ENCODE assay signal across 9 mouse cellular contexts in genomic region chr2:35662738-35663550, GRCm38 (mm10).
DNase-seq lines count a peak whose midpoint lies in the region; ATAC-seq and TF ChIP-seq lines count a peak whose summit lies in the region.
"Had no signal": no experiment of that assay in that cellular context is flagged by ENCODE, and none has a peak within 500 bp of the region (broad histone marks: within the 10 kb centered on the region; RNA-seq: fewer than 3 reads in every experiment).

No protein-coding gene starts in this region.

- H3K9me3 ChIP-seq in heart, embryonic 12.5 days (replicated peaks), result no peaks in the 10 kb centered on the region
- no peaks in the 10 kb centered on the region for H3K9me3 ChIP-seq in ES-E14 (ENCODE audit: control insufficient read depth, insufficient read depth, low read depth, low read length)
- H3K9me3 ChIP-seq in forebrain, embryonic 16.5 days (ENCODE audit: control insufficient read depth, low read length), result no peaks in the 10 kb centered on the region
- no peaks in the 10 kb centered on the region for H3K9me3 ChIP-seq in lung, postnatal 0 days (ENCODE audit: low read length)

- peaks cover 66% of the 10 kb centered on the region for H3K4me1 ChIP-seq in heart, embryonic 12.5 days (replicated peaks)
- peaks cover 7 to 27% of the 10 kb centered on the region in 2 experiments; a peak in 3 of 4 replicates for H3K4me1 ChIP-seq in ES-E14 (ENCODE audit: control insufficient read depth in 2 of 2, insufficient read depth in 2 of 2, low read length in 2 of 2, poor library complexity in 1 of 2)
- peaks cover 45% of the 10 kb centered on the region for H3K4me1 ChIP-seq in forebrain, embryonic 16.5 days (replicated peaks; ENCODE audit: control insufficient read depth, insufficient read depth, low read length)
- peaks cover 23% of the 10 kb centered on the region; the same call in 1 of the 2 replicates for H3K4me1 ChIP-seq in lung, postnatal 0 days (ENCODE audit: insufficient read depth, low read depth, low read length)

- H3K4me2 ChIP-seq in heart, embryonic 12.5 days, result peak overlapping the region; percentile 99
- peak overlapping the region; percentile 87 for H3K4me2 ChIP-seq in forebrain, embryonic 16.5 days (ENCODE audit: low read length)
- H3K4me2 ChIP-seq in lung, postnatal 0 days (replicated peaks; ENCODE audit: low read depth, low read length), result peak overlapping the region; percentile 95

- DNase-seq in heart, postnatal 4 days, result no peak
- no peak for DNase-seq in ES-E14 (ENCODE audit: low read depth, low spot score)
- peak; percentile 59 for DNase-seq in lung, postnatal 0 days (ENCODE audit: low spot score)
- peak; percentile 52 for DNase-seq in testis, postnatal 10 days (ENCODE audit: low spot score)
- no peak for DNase-seq in layer of hippocampus, postnatal 14 days (ENCODE audit: low spot score in 2 of 2)

- no peak for ATAC-seq in heart, embryonic 12.5 days (ENCODE audit: insufficient number of reproducible peaks, low FRiP score)
- peak; percentile 13; the same call in 1 of the 2 replicates for ATAC-seq in forebrain, embryonic 16.5 days
- no peak for ATAC-seq in lung, postnatal 0 days
- no peak for ATAC-seq in megakaryocyte-erythroid progenitor cell, adult 5-6 weeks (replicated peaks; ENCODE audit: low FRiP score, low TSS enrichment, poor library complexity, severe bottlenecking)

- H3K27ac ChIP-seq in heart, embryonic 12.5 days (ENCODE audit: poor library complexity, severe bottlenecking), result no peak overlapping the region
- no peak overlapping the region for H3K27ac ChIP-seq in ES-E14 (ENCODE audit: insufficient read depth, low read depth, low read length, poor library complexity, severe bottlenecking)
- H3K27ac ChIP-seq in forebrain, embryonic 16.5 days (ENCODE audit: low read length), result peak overlapping the region; percentile 48
- peak overlapping the region; percentile 85 for H3K27ac ChIP-seq in lung, postnatal 0 days (ENCODE audit: low read length)

- in situ Hi-C loops in ES-E14 (cut with MboI; ENCODE audit: low sequenced_read_pairs in 2 of 2, unreplicated experiment in 2 of 2), result no loop called here

- peak overlapping the region; percentile 85; the same call in 1 of the 2 replicates for H3K9ac ChIP-seq in heart, embryonic 12.5 days
- H3K9ac ChIP-seq in ES-E14 (ENCODE audit: insufficient read depth, low read depth, low read length, poor library complexity, severe bottlenecking), result peak overlapping the region; percentile 78
- H3K9ac ChIP-seq in forebrain, embryonic 16.5 days (replicated peaks; ENCODE audit: low read depth, low read length), result peak overlapping the region; percentile 97
- H3K9ac ChIP-seq in lung, postnatal 0 days (replicated peaks; ENCODE audit: low read depth), result peak overlapping the region; percentile 77

- TF ChIP-seq CTCF in lung, postnatal 0 days (IDR thresholded peaks at IDR 0.05), result peak; percentile 49

- peak overlapping the region; percentile 81 for H3K4me3 ChIP-seq in heart, embryonic 12.5 days
- H3K4me3 ChIP-seq in ES-E14 (ENCODE audit: insufficient read depth in 1 of 2, low read depth in 1 of 2, low read length in 2 of 2, poor library complexity in 1 of 2, severe bottlenecking in 1 of 2), result peak overlapping the region; percentile 81 to 86
- H3K4me3 ChIP-seq in forebrain, embryonic 16.5 days (replicated peaks; ENCODE audit: low read length), result peak overlapping the region; percentile 98
- H3K4me3 ChIP-seq in lung, postnatal 0 days (ENCODE audit: low read depth, low read length), result peak overlapping the region; percentile 73

- WGBS in heart, embryonic 12.5 days, result 30% methylated on average over 26 of the region's 26 CpGs
- 5% methylated on average over 26 of the region's 26 CpGs for WGBS in forebrain, embryonic 16.5 days
- 17% methylated on average over 26 of the region's 26 CpGs for WGBS in lung, postnatal 0 days

- no peaks in the 10 kb centered on the region for H3K27me3 ChIP-seq in heart, embryonic 12.5 days (replicated peaks)
- no peaks in the 10 kb centered on the region for H3K27me3 ChIP-seq in forebrain, embryonic 16.5 days (replicated peaks; ENCODE audit: control insufficient read depth, insufficient read depth, low read length)
- H3K27me3 ChIP-seq in lung, postnatal 0 days (replicated peaks; ENCODE audit: insufficient read depth, low read length), result no peaks in the 10 kb centered on the region

- TF ChIP-seq EP300 in lung, postnatal 0 days (IDR thresholded peaks at IDR 0.05), result no peak

- H3K36me3 ChIP-seq in heart, embryonic 12.5 days, result peaks cover 12% of the 10 kb centered on the region
- H3K36me3 ChIP-seq in ES-E14 (ENCODE audit: control insufficient read depth, insufficient read depth, low read length, poor library complexity, severe bottlenecking), result peaks cover 3% of the 10 kb centered on the region; the same call in 1 of the 2 replicates
- H3K36me3 ChIP-seq in forebrain, embryonic 16.5 days (ENCODE audit: control insufficient read depth, insufficient read depth), result no peaks in the 10 kb centered on the region
- no peaks in the 10 kb centered on the region for H3K36me3 ChIP-seq in lung, postnatal 0 days (ENCODE audit: insufficient read depth, low read length)
- H3K36me3 ChIP-seq: G1E had no signal

TF ChIP-seq in ES-E14, 5 proteins besides CTCF, POLR2A, EP300 and RAD21:
- no peak for TF ChIP-seq CHD2 (IDR thresholded peaks at IDR 0.05; ENCODE audit: low read depth, low read length)
- no peak for TF ChIP-seq MAFK (IDR thresholded peaks at IDR 0.05; ENCODE audit: insufficient read depth, low read depth, low read length)

Comparison
In these comparisons a context has a peak if more than half of its experiments do, and no peak if none do; other contexts are left out.
1. H3K27ac ChIP-seq: peak in forebrain, embryonic 16.5 days (single experiment) and lung, postnatal 0 days (single experiment); none in heart, embryonic 12.5 days (single experiment) and ES-E14 (single experiment).
2. DNase-seq: peak in lung, postnatal 0 days (single experiment) and testis, postnatal 10 days (single experiment); none in heart, postnatal 4 days (single experiment), ES-E14 (single experiment) and layer of hippocampus, postnatal 14 days (0 of 2).
3. Peak in every context shown above with its lines, with median percentiles within 50 percentile points of each other: H3K4me2 ChIP-seq, H3K4me3 ChIP-seq and H3K9ac ChIP-seq.